In the genomic region with DNA sequence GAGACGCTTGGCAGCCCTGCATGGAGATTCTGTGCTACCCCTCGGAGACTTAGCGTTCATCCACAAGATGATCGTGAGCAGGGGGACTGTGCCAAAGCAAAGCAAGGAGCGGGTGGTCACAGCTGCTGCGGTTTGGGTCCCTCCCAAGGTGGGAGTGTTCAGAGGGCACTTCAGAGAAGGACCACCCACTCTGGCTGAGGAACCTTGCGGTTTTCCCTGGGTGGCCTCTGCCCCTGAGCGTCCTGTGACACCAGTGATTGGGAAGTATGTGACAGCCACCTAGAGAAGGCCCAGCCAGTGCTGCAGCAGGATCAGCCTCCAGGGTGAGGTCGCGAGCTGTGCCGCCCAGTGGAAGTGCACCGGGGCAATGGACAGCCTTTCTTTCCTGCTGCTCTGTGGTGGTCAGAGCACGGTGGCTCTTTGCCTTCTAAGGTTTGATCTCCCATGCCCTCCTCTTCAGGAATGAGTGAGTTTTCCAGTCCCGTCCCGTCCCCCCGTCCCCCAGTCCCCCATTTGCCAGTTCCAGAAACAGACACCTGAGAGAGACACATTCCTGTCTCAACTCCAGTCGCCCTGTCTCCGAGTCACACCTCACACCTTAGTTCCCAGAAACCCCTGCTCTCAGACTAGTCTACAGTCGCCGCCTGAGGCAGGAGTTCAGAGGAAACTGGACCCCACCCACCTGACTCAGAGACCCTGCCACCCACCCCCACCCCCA, we compare ENCODE assay signal across 9 mouse cellular contexts. TPM values are rescaled to one million over a fixed set of nuclear protein-coding genes. Genes with fewer than 3 reads are reported as not detected.
A peak's percentile ranks its signal among the peaks of the same experiment; 100 is the strongest.
DNase-seq lines count a peak whose midpoint lies in the region; ATAC-seq lines count a peak whose summit lies in the region.
"Had no signal": no experiment of that assay in that cellular context is flagged by ENCODE, and none has a peak within 500 bp of the region (broad histone marks: within the 10 kb centered on the region; RNA-seq: fewer than 3 reads in every experiment).

No protein-coding gene starts in this region.

- H3K4me3 ChIP-seq in heart, embryonic 10.5 days: no peak overlapping the region

- no peak for DNase-seq in heart, embryonic 10.5 days (ENCODE audit: low spot score)
- no peak for DNase-seq in heart, postnatal 25 days (ENCODE audit: low spot score)
- DNase-seq in ES-CJ7 (ENCODE audit: low read depth, low spot score): peak; percentile 87
- DNase-seq in heart, postnatal 10 days: peak; percentile 39 to 64
- DNase-seq in layer of hippocampus, postnatal 25 days (ENCODE audit: extremely low spot score in 1 of 2, low spot score in 1 of 2): no peak
- DNase-seq in spleen, adult 12 weeks (ENCODE audit: low spot score): no peak
- DNase-seq in adrenal gland, adult 18-20 months (ENCODE audit: low spot score in 2 of 2): no peak
- DNase-seq: right cerebral cortex, postnatal 4 days had no signal

- H3K27ac ChIP-seq in heart, embryonic 10.5 days: peak overlapping the region; percentile 65

- H3K27me3 ChIP-seq in heart, embryonic 10.5 days (ENCODE audit: insufficient read depth, poor library complexity, severe bottlenecking): no peaks in the 10 kb centered on the region

- H3K4me1 ChIP-seq in heart, embryonic 10.5 days: peaks cover 27% of the 10 kb centered on the region

- intact Hi-C loops in heart, postnatal 25 days (cut with DNase I): loop anchor here (2.0 kb wide), 1 partner anchor 15 kb away; no protein-coding TSS in a partner anchor
- intact Hi-C loops in heart, postnatal 10 days (cut with DNase I): no loop called here

- peak; percentile 78 for ATAC-seq in megakaryocyte progenitor cell, adult 5-6 weeks (replicated peaks; ENCODE audit: poor library complexity)

- WGBS in heart, embryonic 10.5 days: 47% methylated on average over 20 of the region's 20 CpGs

- no peaks in the 10 kb centered on the region for H3K9me3 ChIP-seq in heart, embryonic 10.5 days

- no peaks in the 10 kb centered on the region for H3K36me3 ChIP-seq in heart, embryonic 10.5 days

RNA-seq across cellular contexts. Expression of a gene that starts 21.5 kb away (rescaled TPM):
- polyA plus RNA-seq in heart, embryonic 10.5 days (2016; fragmentation: Nextera tagmentation; extraction: Ambion mirVana): 19.1 and 23.3 TPM in 2 replicates
- 10 to 100 TPM; 80.7 to 84.0 TPM for total RNA-seq in heart, postnatal 25 days (2021)
- 10 to 100 TPM; 84.3 to 88.1 TPM for total RNA-seq in heart, postnatal 10 days (2021)
- 2.2 and 4.0 TPM in 2 replicates for total RNA-seq in megakaryocyte progenitor cell, adult 5-6 weeks (2015)
- total RNA-seq in megakaryocyte progenitor cell, adult 5-6 weeks (2017): 4.1 and 5.9 TPM in 2 replicates
- total RNA-seq in layer of hippocampus, postnatal 25 days (2021): 100 to 1,000 TPM; 782 to 866 TPM
- total RNA-seq in adrenal gland, adult 18-20 months (2021): 100 to 1,000 TPM; 104 to 106 TPM

Comparison
In these comparisons a context has a peak if more than half of its experiments do, and no peak if none do; other contexts are left out.
1. DNase-seq: peak in ES-CJ7 (single experiment) and heart, postnatal 10 days (2 of 2); none in heart, embryonic 10.5 days (single experiment), heart, postnatal 25 days (single experiment), layer of hippocampus, postnatal 25 days (0 of 2), spleen, adult 12 weeks (single experiment) and adrenal gland, adult 18-20 months (0 of 2).
2. RNA of a gene that starts 21.5 kb away (total RNA-seq): 782 to 866 TPM in layer of hippocampus, postnatal 25 days, 104 to 106 TPM in adrenal gland, adult 18-20 months, 84.3 to 88.1 TPM in heart, postnatal 10 days and 80.7 to 84.0 TPM in heart, postnatal 25 days; 2.2 to 5.9 TPM in megakaryocyte progenitor cell, adult 5-6 weeks; every median in the first group is over 10 times any median in the second.